Mouse (Mus musculus): ENCODE results near the gene Ccdc6.

Ccdc6 gene

DNA sequence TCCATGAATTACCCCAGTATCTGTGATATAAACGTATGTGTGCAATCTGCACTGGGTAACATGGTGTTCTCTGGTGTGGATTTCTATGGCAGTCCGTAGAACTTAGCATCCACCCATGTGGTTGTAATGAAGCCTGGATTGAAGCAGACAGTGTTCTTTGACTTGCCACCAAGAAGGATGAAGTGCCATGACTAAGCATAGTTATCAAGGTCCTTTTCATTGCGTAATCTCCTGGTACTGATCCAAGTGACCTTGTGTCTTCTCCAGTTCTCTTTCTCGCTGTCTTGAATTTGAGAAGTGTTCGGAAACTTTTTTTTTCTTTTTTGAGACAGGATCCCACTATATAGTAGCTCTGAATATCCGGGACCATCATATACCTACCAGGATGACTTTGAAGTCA, 127.7 kb downstream of the Ccdc6 start:
- DNase-seq: peak; percentile 62 to 87

DNA sequence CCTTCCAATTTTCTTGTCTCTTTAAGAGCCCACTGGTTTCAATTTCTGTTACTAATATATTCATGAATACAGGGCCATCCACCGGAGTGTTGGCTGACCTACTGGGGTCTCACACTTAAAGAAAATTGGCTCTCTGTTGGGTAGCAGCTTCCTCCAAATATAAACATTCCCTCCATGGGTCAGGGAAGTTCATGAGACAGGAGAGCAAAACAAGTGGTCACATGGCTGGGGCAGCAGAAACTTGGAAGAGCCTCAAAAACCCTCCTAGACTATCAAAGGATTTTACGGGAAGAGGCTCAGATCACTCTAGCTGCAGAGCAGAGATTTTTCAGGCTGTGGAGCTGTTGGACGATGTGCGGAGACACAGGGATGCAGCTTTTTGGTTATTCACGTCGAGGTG, 128.8 kb downstream of the Ccdc6 start:
- DNase-seq: peak; percentile 41 to 59

DNA sequence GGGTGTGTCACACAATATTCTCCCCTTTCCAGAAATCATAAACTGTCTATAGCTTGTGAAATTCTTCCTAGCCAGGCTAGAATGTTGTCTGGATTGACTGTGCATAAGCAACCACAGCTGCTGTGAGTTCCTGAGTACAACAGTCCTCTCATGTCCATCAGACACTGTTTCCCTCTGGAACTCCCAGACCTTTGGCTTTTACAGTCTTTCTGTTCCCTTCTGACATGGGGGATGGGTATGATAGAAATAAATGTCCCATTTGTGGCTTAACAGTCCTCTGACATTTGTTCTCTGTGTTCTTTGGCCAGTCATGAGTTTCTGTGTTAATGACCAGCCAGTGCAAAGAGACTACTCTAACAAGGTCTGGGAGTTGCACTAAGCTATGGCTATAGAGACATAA, 129.7 kb downstream of the Ccdc6 start:
- DNase-seq: peak; percentile 49 to 71

GRCm38 (mm10) chr10:70230352-70230751, 133.4 kb downstream of the Ccdc6 start:
- DNase-seq: no peak

DNA sequence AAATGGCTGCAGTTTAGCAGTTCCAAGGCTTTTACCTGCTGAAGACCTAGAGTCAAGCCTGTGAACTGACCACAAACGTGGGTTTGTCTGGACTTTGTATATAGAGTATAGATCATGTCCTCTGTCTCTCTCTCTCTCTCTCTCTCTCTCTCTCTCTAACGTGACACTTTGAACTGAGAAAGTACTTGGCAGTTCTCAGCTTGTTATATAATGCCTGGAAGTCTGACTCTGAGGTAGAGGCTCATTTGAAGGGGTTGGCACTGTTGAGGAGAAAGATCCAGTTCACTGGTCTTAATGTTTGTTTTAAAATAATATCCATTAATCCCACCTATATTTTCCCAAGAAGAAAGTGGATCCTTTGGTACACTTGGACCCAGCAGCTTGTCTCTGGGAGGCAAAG, 141.0 kb downstream of the Ccdc6 start:
- DNase-seq: peak in 1 of 2 experiments; percentile 75

Measured in kidney, adult 8-10 months (tissue).